In genomic region chr3:107929731-107930130, GRCm38 (mm10) we compare ENCODE assay signal across 48 mouse cellular contexts. TPM values are rescaled to one million over a fixed set of nuclear protein-coding genes. Genes with fewer than 3 reads are reported as not detected.
"Had no signal": no experiment of that assay in that cellular context is flagged by ENCODE, and none has a peak within 500 bp of the region (broad histone marks: within the 10 kb centered on the region; RNA-seq: fewer than 3 reads in every experiment).

No protein-coding gene starts in this region.

- H3K27ac ChIP-seq: heart, adult 2 months; heart, embryonic 10.5 days; heart, embryonic 13.5 days; heart, embryonic 15.5 days; hindbrain, embryonic 10.5 days; hindbrain, embryonic 12.5 days; hindbrain, embryonic 13.5 days; hindbrain, embryonic 14.5 days; hindbrain, embryonic 15.5 days; intestine, embryonic 15.5 days; kidney, embryonic 15.5 days; kidney, postnatal 0 days had no signal

- DNase-seq: heart, adult 18-20 months; heart, adult 2 months; heart, postnatal 10 days; heart, postnatal 14 days; heart, postnatal 4 days; kidney, adult 11 months; kidney, adult 18-20 months; kidney, adult 2 months; kidney, adult 8-10 months; kidney, adult 9 months; kidney, postnatal 10 days; kidney, postnatal 14 days; kidney, postnatal 25 days; kidney, postnatal 36 days; kidney, postnatal 4 days; layer of hippocampus, adult 9-11 months had no signal

- H3K9me3 ChIP-seq: heart, embryonic 10.5 days; heart, embryonic 12.5 days; heart, embryonic 13.5 days; heart, embryonic 15.5 days; hindbrain, embryonic 10.5 days; hindbrain, embryonic 12.5 days; hindbrain, embryonic 13.5 days; hindbrain, embryonic 15.5 days; intestine, embryonic 15.5 days; kidney, embryonic 15.5 days had no signal

- H3K36me3 ChIP-seq: heart, embryonic 10.5 days; heart, embryonic 12.5 days; heart, embryonic 13.5 days; heart, embryonic 15.5 days; hindbrain, embryonic 10.5 days; hindbrain, embryonic 12.5 days; hindbrain, embryonic 13.5 days; hindbrain, embryonic 15.5 days; intestine, embryonic 15.5 days; kidney, embryonic 15.5 days had no signal

- H3K4me3 ChIP-seq: heart, adult 2 months; heart, embryonic 10.5 days; heart, embryonic 12.5 days; heart, embryonic 13.5 days; heart, embryonic 15.5 days; hindbrain, embryonic 10.5 days; hindbrain, embryonic 12.5 days; hindbrain, embryonic 13.5 days; hindbrain, embryonic 15.5 days; intestine, embryonic 15.5 days; kidney, embryonic 15.5 days; layer of hippocampus, adult 2 months had no signal

- ATAC-seq: hindbrain, embryonic 16.5 days; hindbrain, postnatal 0 days; inflammation-experienced regulatory T-cells, adult 6 months; intestine, embryonic 15.5 days; intestine, embryonic 16.5 days; intestine, postnatal 0 days had no signal

- H3K4me2 ChIP-seq: heart, embryonic 11.5 days; heart, embryonic 12.5 days; heart, embryonic 13.5 days; heart, embryonic 15.5 days; hindbrain, embryonic 12.5 days; hindbrain, embryonic 13.5 days; hindbrain, embryonic 14.5 days; hindbrain, embryonic 15.5 days; intestine, embryonic 15.5 days; kidney, embryonic 15.5 days had no signal

- H3K27me3 ChIP-seq: heart, embryonic 15.5 days; hindbrain, embryonic 12.5 days; hindbrain, embryonic 15.5 days; intestine, embryonic 15.5 days; kidney, embryonic 15.5 days had no signal

- H3K9ac ChIP-seq: heart, embryonic 12.5 days; heart, embryonic 13.5 days; heart, embryonic 15.5 days; hindbrain, embryonic 12.5 days; hindbrain, embryonic 13.5 days; hindbrain, embryonic 14.5 days; hindbrain, embryonic 15.5 days; intestine, embryonic 15.5 days; kidney, embryonic 15.5 days had no signal

RNA-seq across cellular contexts. Expression of gene Gstm6, which starts 13.8 kb away (rescaled TPM):
- total RNA-seq: hematopoietic stem cell, adult 5-6 weeks had no signal
- polyA plus RNA-seq: inflammation-experienced regulatory T-cells, adult 6 months had no signal

RNA-seq across cellular contexts. Expression of gene Gstm3, which starts 39.4 kb away (rescaled TPM):
- total RNA-seq: heart, adult 18-20 months; heart, adult 2 months; heart, adult 8-10 months; heart, postnatal 10 days; heart, postnatal 14 days; heart, postnatal 25 days; heart, postnatal 4 days; hematopoietic stem cell, adult 5-6 weeks; hindbrain, postnatal 0 days; layer of hippocampus, adult 18-20 months; layer of hippocampus, adult 2 months; layer of hippocampus, adult 8-10 months; layer of hippocampus, postnatal 10 days; layer of hippocampus, postnatal 14 days; layer of hippocampus, postnatal 25 days had no signal
- polyA plus RNA-seq: heart, embryonic 12.5 days; heart, embryonic 13.5 days; heart, embryonic 14.5 days; heart, embryonic 15.5 days; heart, postnatal 0 days; hindbrain, embryonic 10.5 days; hindbrain, embryonic 11.5 days; hindbrain, embryonic 12.5 days; hindbrain, embryonic 13.5 days; hindbrain, embryonic 14.5 days; hindbrain, embryonic 16.5 days; inflammation-experienced regulatory T-cells, adult 6 months had no signal

RNA-seq across cellular contexts. Expression of gene Eps8l3, which starts 52.7 kb away (rescaled TPM):
- total RNA-seq: heart, adult 18-20 months; heart, adult 2 months; heart, adult 8-10 months; heart, postnatal 10 days; heart, postnatal 14 days; heart, postnatal 25 days; heart, postnatal 4 days; hematopoietic stem cell, adult 5-6 weeks; hindbrain, postnatal 0 days; layer of hippocampus, adult 18-20 months; layer of hippocampus, adult 2 months; layer of hippocampus, adult 8-10 months; layer of hippocampus, postnatal 10 days; layer of hippocampus, postnatal 14 days; layer of hippocampus, postnatal 25 days had no signal
- polyA plus RNA-seq: heart, adult 2 months; heart, embryonic 10.5 days; heart, embryonic 11.5 days; heart, embryonic 13.5 days; heart, embryonic 14.5 days; heart, embryonic 15.5 days; heart, postnatal 0 days; hindbrain, embryonic 10.5 days; hindbrain, embryonic 11.5 days; hindbrain, embryonic 12.5 days; hindbrain, embryonic 13.5 days; hindbrain, embryonic 14.5 days; hindbrain, embryonic 15.5 days; hindbrain, embryonic 16.5 days; hindbrain, postnatal 0 days; inflammation-experienced regulatory T-cells, adult 6 months; kidney, embryonic 14.5 days; kidney, embryonic 15.5 days; kidney, embryonic 16.5 days had no signal
